Mouse (Mus musculus) frontal cortex, postnatal 36 days (tissue): ENCODE results near the gene Plau.

Source experiments
- DNase-seq, 2 experiments: peaks; one replicate each; pipeline ENCODE4 v3.0.0; 2022; ENCODE audit warnings: low spot score in 2 of 2

Plau gene

GRCm38 (mm10) chr14:20836171-20836904, at the start of gene Plau:
Gene Plau, plus strand, starts transcription at chr14:20836660.
- peak in 1 of 2 experiments; percentile 31 for DNase-seq

GRCm38 (mm10) chr14:20788151-20788550, 48.3 kb upstream of the Plau start:
- no peak for DNase-seq

- no peak for DNase-seq
These were observed 46.9 kb upstream of the Plau start for GRCm38 (mm10) chr14:20789593-20789992.

GRCm38 (mm10) chr14:20790445-20790844, 46.0 kb upstream of the Plau start:
- no peak for DNase-seq

GRCm38 (mm10) chr14:20790996-20791395, 45.5 kb upstream of the Plau start:
- DNase-seq = no peak

- no peak for DNase-seq
These were observed 44.8 kb upstream of the Plau start for GRCm38 (mm10) chr14:20791511-20792242.

- no peak for DNase-seq
These were observed 44.1 kb upstream of the Plau start for GRCm38 (mm10) chr14:20792243-20792921.

- DNase-seq = no peak
These were observed 43.3 kb upstream of the Plau start for GRCm38 (mm10) chr14:20792922-20793757.

- DNase-seq = peak in 1 of 2 experiments; percentile 64
These were observed 42.5 kb upstream of the Plau start, which contains the start of gene Camk2g for GRCm38 (mm10) chr14:20793758-20794531. Gene Camk2g, minus strand, starts transcription at chr14:20794088.

GRCm38 (mm10) chr14:20794589-20794988, 41.9 kb upstream of the Plau start:
- DNase-seq = no peak

GRCm38 (mm10) chr14:20795423-20796152, 40.9 kb upstream of the Plau start:
- DNase-seq = no peak

- DNase-seq = no peak
These were observed 40.3 kb upstream of the Plau start for GRCm38 (mm10) chr14:20796170-20796569.

- DNase-seq = no peak
These were observed 39.8 kb upstream of the Plau start for GRCm38 (mm10) chr14:20796643-20797042.

- no peak for DNase-seq
These were observed 38.2 kb upstream of the Plau start for GRCm38 (mm10) chr14:20798300-20798699.

GRCm38 (mm10) chr14:20798761-20799160, 37.7 kb upstream of the Plau start:
- DNase-seq = peak; percentile 89 to 90

- no peak for DNase-seq
These were observed 33.4 kb upstream of the Plau start for GRCm38 (mm10) chr14:20802926-20803605.

- peak; percentile 68 to 81 for DNase-seq
These were observed 32.9 kb upstream of the Plau start for GRCm38 (mm10) chr14:20803606-20803938.

- no peak for DNase-seq
These were observed 32.0 kb upstream of the Plau start for GRCm38 (mm10) chr14:20804481-20804880.

GRCm38 (mm10) chr14:20804964-20805672, 31.3 kb upstream of the Plau start:
- DNase-seq = peak in 1 of 2 experiments; percentile 73
